ENCODE assay signal across 30 mouse cellular contexts in the genomic region with DNA sequence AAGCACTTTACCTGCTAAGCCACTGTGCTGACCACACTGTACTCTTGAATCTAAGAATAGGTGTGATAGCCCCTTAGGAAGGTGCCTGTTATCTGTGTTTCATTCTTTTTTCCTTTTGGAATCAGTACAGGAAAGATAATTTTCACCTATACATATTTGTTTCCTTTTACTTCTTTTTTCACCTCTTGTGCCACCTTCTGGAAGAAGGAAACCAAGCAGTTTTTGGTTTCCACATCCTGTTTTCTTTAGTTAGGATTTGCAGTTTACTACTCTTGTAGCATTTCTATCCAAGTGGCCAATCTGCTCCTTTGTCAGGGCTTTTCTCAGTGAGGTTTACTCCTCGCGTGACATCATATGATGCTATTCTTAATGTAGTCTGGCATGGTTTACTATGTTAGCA.
DNase-seq lines count a peak whose midpoint lies in the region; TF ChIP-seq lines count a peak whose summit lies in the region.
"Had no signal": no experiment of that assay in that cellular context is flagged by ENCODE, and none has a peak within 500 bp of the region (broad histone marks: within the 10 kb centered on the region; RNA-seq: fewer than 3 reads in every experiment).

No protein-coding gene starts in this region.

- H3K4me2 ChIP-seq in CH12.LX (ENCODE audit: insufficient read depth, low read depth, poor library complexity, severe bottlenecking), result no peak overlapping the region
- H3K4me2 ChIP-seq: embryonic facial prominence, embryonic 15.5 days; forebrain, embryonic 13.5 days; heart, embryonic 13.5 days had no signal

- no peak for TF ChIP-seq POLR2A in heart, adult 2 months (IDR thresholded peaks at IDR 0.05; ENCODE audit: insufficient read depth, low read depth, low read length)
- no peak for TF ChIP-seq POLR2A in CH12.LX (IDR thresholded peaks at IDR 0.05; ENCODE audit: low read depth, low read length)

- H3K4me1 ChIP-seq in heart, adult 2 months (ENCODE audit: control insufficient read depth, insufficient read depth, low read length), result no peaks in the 10 kb centered on the region
- no peaks in the 10 kb centered on the region for H3K4me1 ChIP-seq in CH12.LX (ENCODE audit: control insufficient read depth in 1 of 2, insufficient read depth in 2 of 2)
- H3K4me1 ChIP-seq: embryonic facial prominence, embryonic 10.5 days; embryonic facial prominence, embryonic 15.5 days; forebrain, embryonic 13.5 days; heart, embryonic 13.5 days had no signal

- H3K79me2 ChIP-seq in heart, adult 2 months (replicated peaks; ENCODE audit: control insufficient read depth, insufficient read depth, low read length), result no peaks in the 10 kb centered on the region
- no peaks in the 10 kb centered on the region for H3K79me2 ChIP-seq in CH12.LX (replicated peaks; ENCODE audit: control insufficient read depth, extremely low read depth, insufficient read depth, poor library complexity, severe bottlenecking)

- no peaks in the 10 kb centered on the region; the same call in 1 of the 2 replicates for H3K36me3 ChIP-seq in heart, adult 2 months (ENCODE audit: control insufficient read depth, insufficient read depth, low read length)
- peaks cover 0 to 19% of the 10 kb centered on the region in 2 experiments for H3K36me3 ChIP-seq in CH12.LX (replicated peaks in 1 of 2; ENCODE audit: control insufficient read depth in 1 of 2, insufficient read depth in 1 of 2, low read length in 1 of 2)

- DNase-seq in heart, adult 2 months, result no peak
- DNase-seq in heart, postnatal 14 days, result no peak
- DNase-seq in left cerebral cortex, adult 2 months (ENCODE audit: extremely low spot score in 1 of 2, low spot score in 2 of 2), result no peak
- no peak for DNase-seq in left cerebral cortex, adult 9 months (ENCODE audit: low spot score in 2 of 2)
- no peak for DNase-seq in CH12.LX (ENCODE audit: extremely low read depth)
- DNase-seq in naive thymus-derived CD4-positive, alpha-beta T cell, adult 2 months (ENCODE audit: low read depth), result peak; percentile 3
- DNase-seq in adrenal gland, postnatal 36 days, result no peak
- DNase-seq: adrenal gland, postnatal 25 days; cerebellum, adult 2 months; cerebellum, postnatal 25 days; gastrocnemius, adult 2 months; gastrocnemius, postnatal 36 days; heart, postnatal 10 days; kidney, adult 11 months; kidney, postnatal 36 days; layer of hippocampus, postnatal 36 days; liver; lung, adult 2 months; lung, postnatal 10 days; spleen, adult 18-20 months; thymus, adult 2 months; thymus, postnatal 36 days had no signal

- H3K27me3 ChIP-seq in heart, adult 2 months (ENCODE audit: control insufficient read depth, insufficient read depth, low read length), result no peaks in the 10 kb centered on the region
- H3K27me3 ChIP-seq in CH12.LX (replicated peaks), result no peaks in the 10 kb centered on the region
- H3K27me3 ChIP-seq: embryonic facial prominence, embryonic 15.5 days; forebrain, embryonic 13.5 days; heart, embryonic 13.5 days; Patski had no signal

- WGBS in heart, adult 2 months, result 89% methylated on average over 2 of the region's 2 CpGs

- in situ Hi-C loops in CH12.LX (cut with MboI; ENCODE audit: low pct_ligation_motif_present, low pct_unique_long_range_greater_than_20kb, low sequenced_read_pairs), result loop anchor here (25.0 kb wide), 2 partner anchors 258 to 267 kb away; no protein-coding TSS in a partner anchor

- no peak overlapping the region for H3K27ac ChIP-seq in heart, adult 2 months
- no peak overlapping the region for H3K27ac ChIP-seq in left cerebral cortex, adult 2 months
- no peak overlapping the region for H3K27ac ChIP-seq in CH12.LX (ENCODE audit: insufficient read depth, low read depth)
- H3K27ac ChIP-seq: embryonic facial prominence, embryonic 10.5 days; embryonic facial prominence, embryonic 15.5 days; forebrain, embryonic 13.5 days; gastrocnemius, adult 2 months; heart, embryonic 13.5 days; liver, embryonic 14.5 days; macrophage had no signal

- H3K4me3 ChIP-seq in heart, adult 2 months, result no peak overlapping the region
- no peak overlapping the region for H3K4me3 ChIP-seq in left cerebral cortex, adult 2 months
- H3K4me3 ChIP-seq in CH12.LX (replicated peaks in 1 of 3; ENCODE audit: low read depth in 2 of 3, low read length in 2 of 3, poor library complexity in 1 of 3), result no peak overlapping the region
- H3K4me3 ChIP-seq: embryonic facial prominence, embryonic 10.5 days; embryonic facial prominence, embryonic 15.5 days; forebrain, embryonic 13.5 days; gastrocnemius, adult 2 months; heart, embryonic 13.5 days had no signal

- no peak overlapping the region for H3K9ac ChIP-seq in heart, adult 2 months (ENCODE audit: low read depth, low read length)
- no peak overlapping the region for H3K9ac ChIP-seq in CH12.LX (ENCODE audit: insufficient read depth, low read depth)
- H3K9ac ChIP-seq: embryonic facial prominence, embryonic 15.5 days; forebrain, embryonic 13.5 days; heart, embryonic 13.5 days; liver, embryonic 14.5 days had no signal

- dilution Hi-C loops in CH12.LX (cut with MboI; ENCODE audit: extremely low pct_ligation_motif_present, extremely low pct_unique_long_range_greater_than_20kb, low sequenced_read_pairs), result no loop called here

- TF ChIP-seq CTCF in heart, adult 2 months (IDR thresholded peaks at IDR 0.05), result peak; percentile 28; the same call in 1 of the 2 replicates
- TF ChIP-seq CTCF in left cerebral cortex, adult 2 months (IDR thresholded peaks at IDR 0.05), result peak; percentile 39
- TF ChIP-seq CTCF in CH12.LX (conservative IDR thresholded peaks at IDR 0.05 in 1 of 2, IDR thresholded peaks at IDR 0.05 in 1 of 2; ENCODE audit: low read depth in 2 of 2, low read length in 2 of 2), result peak in 1 of 2 experiments; percentile 39; a peak in 1 of 4 replicates

- peak; percentile 35 for TF ChIP-seq RAD21 in CH12.LX (IDR thresholded peaks at IDR 0.05; ENCODE audit: low read depth, low read length)

- no peak for TF ChIP-seq EP300 in heart, adult 2 months (IDR thresholded peaks at IDR 0.05; ENCODE audit: insufficient read depth, low read depth, low read length)
- TF ChIP-seq EP300 in CH12.LX (IDR thresholded peaks at IDR 0.05; ENCODE audit: low read length), result no peak

- H3K9me3 ChIP-seq in CH12.LX (replicated peaks; ENCODE audit: low read length), result no peaks in the 10 kb centered on the region
- H3K9me3 ChIP-seq: embryonic facial prominence, embryonic 10.5 days; embryonic facial prominence, embryonic 15.5 days; forebrain, embryonic 13.5 days; G1E; heart, embryonic 13.5 days had no signal

- intact Hi-C loops in heart, adult 2 months (cut with DNase I), result no loop called here
- intact Hi-C loops in heart, postnatal 14 days (cut with DNase I), result no loop called here
- intact Hi-C loops in left cerebral cortex, adult 2 months (cut with DNase I), result loop anchor here (10.0 kb wide), 1 partner anchor 269 kb away; no protein-coding TSS in a partner anchor

TF ChIP-seq in CH12.LX, 34 proteins besides CTCF, POLR2A, EP300 and RAD21:
- TF ChIP-seq ZNF384 (IDR thresholded peaks at IDR 0.05; ENCODE audit: low read depth, low read length) (no peak), SMC3 (IDR thresholded peaks at IDR 0.05; ENCODE audit: low read depth, low read length) (peak; percentile 28; the same call in 1 of the 2 replicates)
